20 mouse cellular contexts compared by ENCODE assay signal in the genomic region with DNA sequence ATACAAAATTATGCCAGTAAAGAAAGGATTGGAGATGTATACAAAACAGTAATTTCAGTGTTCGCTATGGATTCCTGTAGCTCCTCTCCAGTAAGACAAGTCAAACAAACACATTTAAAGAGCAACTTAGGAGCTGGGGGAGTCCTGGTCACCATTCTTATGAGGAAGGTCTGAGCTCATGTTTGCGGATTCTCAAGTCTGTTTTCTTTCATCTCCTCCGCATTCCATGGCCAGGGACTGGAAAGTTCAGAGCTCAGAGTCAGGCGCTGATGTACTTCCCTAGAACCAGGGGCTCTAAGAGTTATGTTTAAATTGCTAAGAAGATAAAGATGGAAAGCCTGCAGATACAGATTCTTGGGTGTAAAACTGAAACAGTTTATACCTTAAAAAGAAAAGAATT.
"Had no signal": no experiment of that assay in that cellular context is flagged by ENCODE, and none has a peak within 500 bp of the region (broad histone marks: within the 10 kb centered on the region; RNA-seq: fewer than 3 reads in every experiment).

No protein-coding gene starts in this region.

- H3K4me1 ChIP-seq: hindbrain, embryonic 13.5 days; limb, embryonic 10.5 days; limb, embryonic 13.5 days; stomach, embryonic 15.5 days had no signal

- H3K9ac ChIP-seq: hindbrain, embryonic 13.5 days; limb, embryonic 13.5 days; liver, embryonic 12.5 days; liver, embryonic 15.5 days; stomach, embryonic 15.5 days had no signal

- H3K4me2 ChIP-seq: hindbrain, embryonic 13.5 days; limb, embryonic 13.5 days; liver, embryonic 12.5 days; liver, embryonic 15.5 days; midbrain, embryonic 11.5 days; stomach, embryonic 15.5 days had no signal

- ATAC-seq: hindbrain, postnatal 0 days; inflammation-experienced regulatory T-cells, adult 6 months; intestine, embryonic 16.5 days; liver, embryonic 12.5 days had no signal

- H3K9me3 ChIP-seq: hindbrain, embryonic 13.5 days; limb, embryonic 10.5 days; limb, embryonic 13.5 days; liver, embryonic 12.5 days; liver, embryonic 15.5 days; stomach, embryonic 15.5 days had no signal

- DNase-seq: layer of hippocampus, adult 9-11 months; liver; lung, adult 18-20 months; lung, postnatal 36 days; midbrain, embryonic 14.5 days; retina, postnatal 1 day; right cerebral cortex, postnatal 25 days; spleen, adult 18-20 months; thymus, postnatal 25 days had no signal

- H3K36me3 ChIP-seq: liver, embryonic 15.5 days; stomach, embryonic 15.5 days had no signal

- H3K27me3 ChIP-seq: hindbrain, embryonic 13.5 days; limb, embryonic 13.5 days; liver, embryonic 12.5 days; liver, embryonic 15.5 days; stomach, embryonic 15.5 days had no signal

- H3K4me3 ChIP-seq: hindbrain, embryonic 13.5 days; layer of hippocampus, adult 2 months; limb, embryonic 10.5 days; limb, embryonic 13.5 days; liver, embryonic 12.5 days; liver, embryonic 15.5 days; stomach, embryonic 15.5 days had no signal

- H3K27ac ChIP-seq: hindbrain, embryonic 13.5 days; hindbrain, postnatal 0 days; layer of hippocampus, adult 2 months; limb, embryonic 10.5 days; limb, embryonic 13.5 days; liver, embryonic 12.5 days; liver, embryonic 15.5 days; stomach, embryonic 15.5 days had no signal
